Mouse (Mus musculus) kidney, postnatal 4 days (tissue): ENCODE results near the gene Trrap.
A peak's percentile ranks its signal among the peaks of the same experiment; 100 is the strongest.

Source experiments
- DNase-seq, 2 experiments: peaks; one replicate each; pipeline ENCODE4 v3.0.0; 2021; ENCODE audit warnings: mixed read lengths in 2 of 2

The Trrap gene

GRCm38 (mm10) chr5:144793374-144793773, 25.8 kb downstream of the Trrap start:
- DNase-seq: no peak

DNA sequence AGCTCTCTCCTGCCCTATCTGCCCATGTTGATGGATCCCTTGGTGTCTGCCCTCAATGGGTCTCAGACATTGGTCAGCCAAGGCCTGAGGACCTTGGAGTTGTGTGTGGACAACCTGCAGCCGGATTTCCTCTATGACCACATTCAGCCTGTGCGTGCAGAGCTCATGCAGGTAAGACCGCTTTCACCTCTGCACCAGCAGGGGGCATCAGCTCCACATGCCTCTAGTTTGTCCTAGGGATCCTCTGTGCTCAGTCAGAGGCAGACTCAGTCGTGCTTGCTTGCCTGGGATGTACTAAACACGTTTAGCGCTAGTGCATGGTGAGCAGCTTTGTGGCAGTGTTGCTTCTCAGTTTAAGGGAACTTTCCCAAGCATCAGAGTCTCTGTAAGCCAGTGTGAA, 27.2 kb downstream of the Trrap start:
- peak; percentile 31 to 43 for DNase-seq

DNA sequence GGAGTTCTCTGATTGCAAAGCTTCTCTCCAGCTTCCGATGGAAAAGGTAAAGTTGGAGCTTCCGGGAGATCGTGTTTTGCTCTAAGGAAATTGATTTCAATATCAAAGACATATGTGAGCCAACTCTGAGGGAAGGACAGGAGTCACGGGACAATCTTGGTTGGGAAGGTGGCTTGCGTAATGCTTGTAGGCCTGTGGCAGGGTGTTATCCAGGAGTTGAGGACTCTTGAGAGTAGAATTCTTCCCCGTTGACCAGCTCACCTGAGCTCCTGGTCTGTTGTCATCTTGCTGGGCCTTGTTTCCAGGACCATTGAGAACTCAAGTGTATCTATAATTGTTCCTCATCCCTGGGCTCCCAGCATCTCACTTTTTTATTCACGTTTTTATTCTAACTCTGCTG, 29.6 kb downstream of the Trrap start:
- no peak for DNase-seq

DNA sequence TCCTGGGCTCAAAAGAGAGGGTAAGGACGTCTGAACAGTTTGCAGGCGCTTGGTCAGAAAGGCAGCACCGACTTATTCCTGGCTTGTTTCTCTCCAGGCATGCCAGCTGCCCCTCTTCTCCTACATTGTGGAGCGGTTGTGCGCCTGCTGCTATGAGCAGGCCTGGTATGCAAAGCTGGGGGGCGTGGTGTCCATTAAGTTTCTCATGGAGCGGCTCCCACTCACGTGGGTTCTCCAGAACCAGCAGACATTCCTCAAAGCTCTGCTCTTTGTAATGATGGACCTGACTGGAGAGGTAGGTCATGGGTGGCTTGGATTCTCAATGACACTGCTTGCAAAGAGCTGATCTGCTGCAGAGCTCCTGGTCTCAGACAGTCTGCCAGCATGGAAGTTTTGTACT, 35.5 kb downstream of the Trrap start:
- DNase-seq: no peak

DNA sequence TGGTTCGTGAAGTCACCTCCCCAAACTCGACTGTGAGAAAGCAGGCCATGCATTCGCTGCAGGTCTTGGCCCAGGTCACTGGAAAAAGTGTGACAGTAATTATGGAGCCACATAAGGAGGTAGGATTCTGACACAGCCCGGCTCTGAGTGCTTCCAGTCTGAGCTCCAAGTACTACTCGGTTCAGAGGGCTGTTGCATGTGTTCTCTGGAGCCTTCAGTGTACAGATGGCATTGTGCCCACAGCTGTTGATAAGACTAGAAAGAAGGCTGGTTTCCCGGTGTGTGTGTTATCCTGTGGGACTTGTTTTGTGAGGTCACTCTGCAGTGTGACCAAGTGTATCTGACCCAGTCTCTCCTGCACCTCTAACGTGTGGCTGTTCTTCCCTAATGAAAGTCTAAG, 36.6 kb downstream of the Trrap start:
- DNase-seq: no peak

GRCm38 (mm10) chr5:144806931-144807330, 39.4 kb downstream of the Trrap start:
- DNase-seq: no peak

DNA sequence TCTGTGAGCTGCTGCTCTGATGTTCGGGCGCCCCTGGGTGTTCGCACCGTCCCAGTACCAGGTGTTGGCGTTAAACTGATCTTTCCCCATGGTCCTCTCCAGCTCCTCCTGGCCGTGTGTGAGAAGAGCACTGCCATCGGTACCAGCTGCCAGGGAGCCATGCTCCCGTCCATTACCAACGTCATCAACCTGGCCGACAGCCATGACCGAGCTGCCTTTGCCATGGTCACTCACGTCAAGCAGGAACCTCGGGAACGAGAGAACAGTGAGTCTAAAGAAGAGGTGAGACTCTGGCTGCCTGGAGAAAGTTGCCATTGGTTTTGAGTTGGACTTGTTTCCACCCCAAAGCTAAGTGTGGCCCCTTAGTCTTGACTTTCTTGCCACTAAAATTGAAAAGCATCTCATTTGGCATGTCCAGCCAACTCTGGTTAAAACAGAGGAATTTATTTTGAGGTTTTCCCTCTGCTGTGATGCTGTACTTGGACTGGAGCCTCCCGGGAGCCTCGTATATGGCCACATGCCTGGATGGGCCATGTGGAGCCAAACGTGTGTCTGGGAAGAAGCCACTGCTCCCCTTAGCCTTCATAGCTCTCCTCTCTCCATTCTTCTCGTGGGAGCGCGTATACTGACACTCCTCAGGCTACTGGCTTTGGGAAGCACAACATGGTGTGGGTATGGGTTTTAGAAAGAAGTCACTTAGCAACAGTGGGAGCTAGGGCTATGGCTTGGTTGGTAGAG, 61.0 kb downstream of the Trrap start:
- peak in 1 of 2 experiments; percentile 20 for DNase-seq

- no peak for DNase-seq
Measured at GRCm38 (mm10) chr5:144829631-144830030, 62.1 kb downstream of the Trrap start.

DNA sequence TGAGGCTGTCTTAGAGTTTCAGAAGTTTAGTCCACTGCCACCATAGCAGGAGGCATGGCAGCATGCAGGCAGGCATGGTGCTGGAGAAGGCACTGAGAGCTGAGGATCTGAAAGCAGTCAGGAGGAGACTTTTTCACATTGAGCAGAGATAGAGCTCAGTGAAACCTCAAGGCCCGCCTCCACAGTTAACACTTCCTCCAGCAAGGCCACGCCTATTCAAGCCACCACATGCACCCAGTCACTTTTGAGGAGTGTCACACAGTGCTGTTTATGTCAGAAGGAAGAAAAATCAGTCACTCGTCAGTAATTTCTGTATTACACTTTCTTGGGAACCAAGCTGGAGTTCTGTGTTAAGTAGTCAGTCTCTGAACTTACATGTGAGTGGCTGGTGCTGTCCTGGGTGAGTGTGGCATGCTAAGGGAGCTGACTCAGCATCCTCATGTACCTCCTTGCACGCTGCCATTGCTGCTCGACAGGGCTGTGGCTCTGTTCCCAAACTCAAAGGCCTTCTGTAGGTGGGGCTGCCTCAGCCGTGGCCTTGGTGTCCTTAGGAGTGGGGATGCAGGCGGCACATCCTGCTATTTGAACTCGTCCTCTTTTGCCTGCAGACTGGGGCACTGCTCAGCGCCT, 64.4 kb downstream of the Trrap start:
- DNase-seq: no peak

- DNase-seq: peak; percentile 34 to 38
Measured at GRCm38 (mm10) chr5:144836100-144836499, 68.6 kb downstream of the Trrap start.

DNA sequence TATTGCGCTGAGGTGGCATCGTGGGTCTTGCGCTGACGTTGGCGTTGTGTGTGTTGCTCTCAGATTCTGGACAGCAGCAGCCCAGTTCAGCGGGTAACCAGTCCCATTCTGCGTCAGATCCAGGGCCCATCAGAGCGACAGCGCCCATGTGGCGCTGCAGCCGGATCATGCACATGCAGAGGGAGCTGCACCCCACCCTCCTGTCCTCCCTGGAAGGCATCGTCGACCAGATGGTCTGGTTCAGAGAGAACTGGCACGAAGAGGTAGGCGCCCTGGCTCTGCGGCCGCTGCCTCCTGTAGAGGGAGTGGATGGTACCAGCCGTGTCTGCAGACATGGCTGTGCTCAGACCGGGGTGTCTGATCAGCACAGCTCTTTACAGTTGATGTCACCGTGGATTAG, 77.8 kb downstream of the Trrap start:
- no peak for DNase-seq

DNA sequence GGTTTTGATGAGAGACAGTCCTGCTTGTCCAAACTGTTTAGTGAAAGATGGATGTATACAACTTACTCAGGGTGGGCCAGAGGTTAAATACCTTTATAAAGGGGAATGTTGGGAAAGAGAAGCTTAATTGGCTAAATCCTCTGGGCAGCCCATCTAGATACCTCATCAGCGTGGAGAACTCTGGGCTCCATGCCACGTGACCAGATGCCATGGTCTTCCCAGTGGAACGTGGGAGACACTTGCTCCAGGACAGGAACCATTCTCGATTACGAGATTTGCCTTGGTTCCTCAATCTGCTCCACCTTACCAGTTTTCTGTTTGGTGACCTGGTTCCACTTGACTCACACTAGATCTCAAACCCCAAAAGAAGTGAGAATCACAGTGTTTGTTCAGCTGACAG, 81.2 kb downstream of the Trrap start:
- DNase-seq: no peak

DNA sequence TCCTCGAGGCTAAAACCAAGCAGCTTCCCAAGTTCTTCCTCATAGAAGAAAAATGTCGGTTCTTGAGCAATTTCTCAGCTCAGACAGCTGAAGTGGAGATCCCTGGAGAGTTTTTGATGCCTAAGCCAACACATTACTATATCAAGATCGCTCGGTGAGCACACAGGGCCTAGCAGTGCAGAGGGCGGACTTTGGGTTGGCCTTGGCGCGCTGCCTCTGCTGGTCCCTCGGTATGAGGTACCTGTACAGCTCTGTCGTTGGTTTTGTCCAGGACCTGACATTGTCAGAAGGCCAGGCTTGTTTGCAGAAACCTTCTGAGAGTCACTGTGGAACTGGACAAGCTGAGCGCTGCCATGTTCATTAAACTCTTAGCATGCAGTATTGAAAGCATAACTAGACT, 82.4 kb downstream of the Trrap start:
- no peak for DNase-seq

DNA sequence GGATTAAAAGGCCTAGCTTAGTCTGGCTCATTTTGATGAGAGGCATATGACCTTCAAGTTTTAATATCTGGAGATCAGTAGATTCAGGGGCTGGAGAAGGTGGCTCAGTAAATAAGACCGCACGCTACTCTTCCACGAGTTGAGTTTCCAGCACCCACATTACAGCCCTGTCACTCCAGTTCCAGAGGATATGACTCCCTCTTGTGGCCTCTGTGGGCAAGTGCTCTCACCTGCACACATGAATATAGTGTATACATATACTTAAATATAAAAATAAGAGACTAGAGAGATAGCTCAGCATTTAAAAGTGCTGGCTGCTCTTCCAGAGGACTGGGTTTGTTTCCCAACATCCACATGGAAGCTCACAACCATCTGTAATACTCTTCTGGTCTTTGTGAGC, 84.3 kb downstream of the Trrap start:
- DNase-seq: no peak

- no peak for DNase-seq
Measured at GRCm38 (mm10) chr5:144853931-144854330, 86.4 kb downstream of the Trrap start.

DNA sequence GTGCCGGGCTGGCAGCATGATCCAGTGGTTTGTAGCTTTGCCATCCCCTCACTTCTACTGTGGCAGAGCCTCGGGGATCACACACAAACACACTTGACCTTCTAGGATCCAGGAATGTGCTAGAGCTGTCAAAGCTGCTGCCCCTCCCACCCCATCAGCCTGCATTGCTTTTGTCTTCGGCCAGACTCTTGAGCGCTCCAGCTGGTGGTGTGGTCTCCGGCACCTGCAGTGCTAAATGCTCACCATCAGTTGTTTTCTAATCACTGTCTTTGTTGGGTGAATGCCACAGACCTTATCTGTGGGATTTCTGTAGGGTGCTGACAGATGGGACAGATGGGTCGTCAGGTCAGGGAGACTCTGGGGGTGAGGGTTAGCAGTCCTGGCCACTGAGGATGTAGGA, 88.4 kb downstream of the Trrap start:
- DNase-seq: peak in 1 of 2 experiments; percentile 44

DNA sequence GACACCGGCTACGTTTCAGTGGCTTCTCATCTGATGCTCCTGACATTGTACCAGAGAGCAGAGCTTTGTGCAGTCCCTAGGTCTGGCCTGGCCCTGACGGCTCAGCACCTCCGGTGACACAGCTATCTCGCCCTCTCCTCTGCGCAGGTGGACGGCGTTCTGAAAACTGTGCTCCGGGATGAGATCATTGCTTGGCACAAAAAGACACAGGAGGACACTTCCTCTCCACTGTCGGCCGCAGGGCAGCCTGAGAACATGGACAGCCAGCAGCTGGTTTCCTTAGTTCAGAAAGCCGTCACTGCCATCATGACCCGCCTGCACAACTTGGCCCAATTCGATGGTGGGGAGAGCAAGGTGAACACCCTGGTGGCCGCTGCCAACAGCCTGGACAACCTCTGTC, 91.0 kb downstream of the Trrap start:
- DNase-seq: no peak

GRCm38 (mm10) chr5:144859284-144859683, 91.8 kb downstream of the Trrap start:
- peak; percentile 56 to 68 for DNase-seq

GRCm38 (mm10) chr5:144860913-144861312, 93.4 kb downstream of the Trrap start:
- no peak for DNase-seq

GRCm38 (mm10) chr5:144866923-144867322, 99.4 kb downstream of the Trrap start:
- DNase-seq: peak; percentile 45 to 50

GRCm38 (mm10) chr5:144869466-144869865, 101.9 kb downstream of the Trrap start:
- no peak for DNase-seq

DNA sequence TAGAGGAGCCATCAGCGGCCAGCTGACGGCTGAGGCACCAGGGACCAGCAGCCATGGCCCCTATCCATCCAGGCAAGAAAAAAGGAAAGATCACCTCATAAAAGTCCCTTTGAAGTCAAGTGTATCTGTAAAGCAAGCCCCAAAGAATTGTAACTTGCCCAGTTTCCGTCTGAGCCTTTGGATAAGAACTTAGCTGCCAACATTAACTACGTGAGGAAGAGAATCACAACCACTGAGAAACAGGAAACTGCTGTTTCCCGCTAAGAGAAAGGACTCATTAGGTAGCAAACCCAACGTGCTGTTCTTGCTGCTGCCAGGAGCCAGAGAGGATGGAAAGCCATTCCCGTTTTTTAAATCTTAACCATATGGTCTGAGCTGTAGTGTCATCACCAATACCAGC, 103.2 kb downstream of the Trrap start:
- no peak for DNase-seq

- DNase-seq: no peak
Measured at GRCm38 (mm10) chr5:144871775-144872174, 104.2 kb downstream of the Trrap start.

- DNase-seq: peak in 1 of 2 experiments; percentile 46
Measured at GRCm38 (mm10) chr5:144872326-144872725, 104.8 kb downstream of the Trrap start.

- DNase-seq: no peak
Measured at GRCm38 (mm10) chr5:144872867-144873266, 105.3 kb downstream of the Trrap start.
